Mouse (Mus musculus): ENCODE measurements around the gene Gcnt3. TPM values are rescaled to one million over a fixed set of nuclear protein-coding genes. Genes with fewer than 3 reads are reported as not detected.

The Gcnt3 gene
- total RNA-seq (2021) = not detected
- long read RNA-seq, experiment 1 = 0 reads
- long read RNA-seq, experiment 2 = 0 reads

DNA sequence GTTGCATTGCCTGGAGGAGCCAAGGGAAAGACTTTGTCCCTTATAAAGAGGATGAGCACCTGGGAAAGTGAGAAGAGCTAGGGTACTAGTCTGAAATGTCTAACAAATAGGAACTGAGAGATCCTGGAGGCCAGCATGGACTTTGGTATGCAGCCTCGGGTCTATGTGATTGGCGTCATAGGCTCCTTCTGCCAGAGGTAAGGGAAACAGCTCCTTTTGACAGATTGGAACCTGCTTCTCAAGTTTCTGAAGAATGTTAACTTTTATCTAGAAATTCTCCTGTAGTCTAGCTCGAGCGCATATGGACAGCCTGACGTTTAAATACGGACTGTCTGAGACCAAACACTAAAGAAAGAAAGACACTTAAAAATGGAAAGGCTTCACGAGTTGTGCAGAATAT, at the start of gene Gcnt3:
Gene Gcnt3 (minus strand): TSS at position 101 of the 400 bp plus-strand sequence.
- DNase-seq = no peak
- intact Hi-C loops (cut with DNase I) = no loop called here

DNA sequence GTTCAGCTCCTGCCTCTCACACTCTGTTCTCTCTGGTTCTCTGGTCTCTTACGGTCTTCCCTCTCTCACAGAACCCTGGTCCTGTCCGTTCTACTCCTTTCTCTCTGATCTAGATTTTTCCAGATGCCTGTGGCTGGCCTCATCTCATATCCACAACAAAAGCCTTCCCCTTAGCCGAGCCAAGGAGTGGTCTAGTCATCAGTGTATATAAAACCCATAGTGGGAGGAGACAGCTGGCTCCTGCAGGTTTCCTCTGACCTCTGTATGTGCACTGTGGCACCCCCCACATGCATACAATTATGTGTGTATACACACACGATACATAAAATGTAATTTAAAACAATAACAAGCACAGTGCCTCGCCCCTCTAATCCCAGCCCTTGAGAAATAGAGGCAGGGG, 49.5 kb upstream of the Gcnt3 start:
- DNase-seq = no peak
- intact Hi-C loops (cut with DNase I) = no loop called here

DNA sequence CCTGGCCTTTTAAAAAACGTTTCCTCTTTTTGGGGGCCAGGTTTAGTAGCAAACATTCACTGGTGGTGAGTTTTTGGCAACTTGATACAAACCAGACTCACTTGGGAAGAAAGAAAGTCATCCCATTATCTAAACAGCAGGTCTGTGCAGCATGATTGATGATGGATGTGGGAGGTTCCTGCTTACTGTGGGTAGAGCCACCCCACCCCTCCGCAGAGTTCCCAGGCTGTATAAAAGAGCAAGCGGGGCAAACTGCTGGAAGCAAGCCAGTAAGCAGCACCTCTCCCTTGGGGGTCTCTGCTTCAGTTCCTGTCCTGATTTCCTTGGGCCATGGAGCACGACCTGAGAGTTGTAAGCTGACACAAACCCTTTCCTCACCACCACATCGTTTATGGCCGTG, 48.2 kb upstream of the Gcnt3 start:
- intact Hi-C loops (cut with DNase I) = no loop called here
- DNase-seq = no peak

DNA sequence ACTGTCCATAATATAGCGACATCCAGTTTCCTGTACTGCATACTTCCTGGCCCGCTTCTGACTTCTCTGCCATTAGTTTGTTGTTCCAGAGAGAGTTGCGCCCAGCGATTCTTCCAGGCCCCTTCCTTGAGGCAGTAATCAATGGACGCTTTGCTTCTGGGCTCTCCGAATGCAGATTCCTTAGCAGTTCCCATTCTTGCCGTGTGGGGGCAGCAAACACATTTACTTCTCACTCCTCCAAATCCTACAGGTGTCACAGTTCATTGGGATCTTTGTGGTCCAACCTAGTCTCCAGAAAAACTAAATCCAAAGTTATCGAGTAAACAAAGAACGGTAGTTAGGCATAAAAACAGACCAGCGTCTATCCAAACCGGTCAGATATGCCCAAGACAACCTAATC, 46.2 kb upstream of the Gcnt3 start:
- no peak for DNase-seq
- intact Hi-C loops (cut with DNase I) = no loop called here

DNA sequence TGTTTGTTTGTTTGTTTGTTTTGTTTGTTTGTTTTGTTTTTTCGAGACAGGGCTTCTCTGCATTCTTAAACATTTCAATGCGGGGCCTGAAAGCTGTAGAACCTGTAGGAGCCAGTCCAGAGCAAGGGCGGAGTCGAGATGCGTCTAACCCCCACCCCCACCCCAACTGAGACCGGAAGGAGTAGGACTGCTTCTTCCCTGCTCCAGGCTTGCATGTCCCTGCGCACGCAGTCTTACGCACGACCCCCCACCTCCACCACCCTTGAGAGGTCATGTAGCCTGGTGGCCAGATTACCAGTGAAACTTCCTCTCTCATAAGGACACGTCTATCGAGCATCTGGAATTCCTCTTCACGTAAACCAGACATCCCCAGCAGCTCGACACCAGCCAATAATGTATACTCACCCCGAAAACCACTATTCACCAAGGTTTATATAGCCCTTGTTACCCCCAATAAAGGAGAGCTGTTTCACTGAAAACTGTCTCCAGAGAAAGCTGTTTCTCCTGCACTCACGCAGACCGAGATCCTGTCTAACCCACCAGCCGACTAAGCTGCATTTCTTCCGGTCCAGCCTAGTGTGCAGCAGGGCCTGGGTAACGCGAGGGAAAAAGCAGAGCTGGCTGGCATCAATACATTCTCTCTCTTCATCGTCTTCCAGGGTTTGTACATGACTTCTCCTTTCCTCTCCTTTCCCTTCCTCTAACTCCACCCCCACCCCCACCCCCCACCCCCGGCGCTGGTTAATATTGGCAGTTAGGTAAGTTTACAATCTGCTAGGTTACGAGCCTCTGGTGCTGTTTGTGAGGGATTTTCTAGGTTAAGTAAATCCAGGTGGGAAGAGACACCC, 44.7 kb upstream of the Gcnt3 start:
- intact Hi-C loops (cut with DNase I) = no loop called here

DNA sequence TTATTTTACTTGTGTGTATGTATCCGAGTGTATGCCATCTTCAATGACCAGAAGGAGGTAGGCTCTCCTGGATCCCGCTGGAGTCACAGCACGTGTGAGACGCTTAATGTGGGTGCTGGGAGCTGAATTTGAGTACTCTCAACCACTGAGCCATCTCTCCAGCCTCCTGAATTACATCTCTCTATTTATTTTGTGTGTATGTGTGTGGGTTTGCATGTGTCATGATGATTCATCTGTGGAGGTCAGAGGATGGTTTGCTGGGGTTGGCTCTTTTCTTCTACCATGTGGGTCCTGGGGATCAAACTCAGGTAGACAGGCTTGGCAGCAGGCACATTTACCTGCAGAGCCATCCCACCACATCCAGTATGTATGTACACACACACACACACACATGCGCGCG, 43.9 kb upstream of the Gcnt3 start:
- intact Hi-C loops (cut with DNase I) = no loop called here
- no peak for DNase-seq

More for the DNA sequence above, 44.7 kb upstream of the Gcnt3 start:
- no peak for DNase-seq

DNA sequence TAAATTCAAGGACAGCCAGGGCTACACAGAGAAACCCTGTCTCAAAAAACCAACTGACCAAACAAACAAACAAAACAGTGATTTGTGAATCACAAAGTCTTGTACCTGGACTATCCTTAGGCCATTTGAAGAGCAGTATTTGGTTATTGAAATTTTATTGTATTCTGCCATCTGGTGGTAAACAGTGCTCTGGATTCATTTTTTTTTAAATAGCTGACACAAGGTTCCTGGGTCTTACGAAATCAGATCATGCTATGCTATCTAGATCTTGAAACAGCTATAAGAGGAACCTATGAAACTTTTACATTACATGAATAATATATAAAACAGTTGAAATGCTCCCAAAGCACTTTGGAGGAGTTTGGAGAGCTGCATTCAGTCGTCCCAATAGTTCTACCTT, 43.1 kb upstream of the Gcnt3 start:
- DNase-seq = no peak
- intact Hi-C loops (cut with DNase I) = no loop called here

DNA sequence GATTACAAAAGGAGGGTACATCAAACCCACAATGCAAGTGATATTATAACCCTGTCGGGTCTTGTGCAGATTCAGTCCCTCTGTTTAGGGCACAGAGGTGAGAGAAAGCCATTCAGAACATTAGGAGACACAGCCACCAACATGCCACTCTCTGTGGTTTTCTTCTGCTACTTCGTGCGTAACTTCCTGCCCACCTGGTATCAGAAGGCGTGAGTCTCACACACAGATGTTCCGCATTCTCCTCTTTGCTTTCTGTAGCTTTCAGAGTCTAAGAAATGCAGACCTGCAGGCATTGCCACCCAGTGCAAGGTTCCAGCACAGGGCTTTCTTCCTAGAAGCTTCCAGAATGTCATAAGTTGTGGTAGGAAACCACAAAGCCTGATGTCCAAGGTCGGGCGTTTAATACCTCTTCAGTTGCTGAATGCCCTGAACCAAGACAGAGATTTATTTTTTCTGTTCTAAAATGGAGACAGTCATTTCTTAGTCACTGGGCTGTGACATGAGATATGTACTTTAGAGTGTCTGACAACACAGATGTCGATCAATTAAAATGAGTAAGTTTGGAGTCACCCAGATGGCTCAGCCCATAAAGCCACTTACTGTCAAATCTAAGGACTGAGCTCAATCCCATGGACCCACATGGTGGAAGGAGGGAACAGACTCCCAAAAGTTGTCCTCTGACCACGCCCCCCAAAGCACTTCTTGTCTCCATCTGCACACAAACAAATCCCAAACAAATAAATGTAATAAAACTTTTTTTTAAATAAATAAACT, 42.3 kb upstream of the Gcnt3 start:
- no peak for DNase-seq
- intact Hi-C loops (cut with DNase I) = no loop called here

DNA sequence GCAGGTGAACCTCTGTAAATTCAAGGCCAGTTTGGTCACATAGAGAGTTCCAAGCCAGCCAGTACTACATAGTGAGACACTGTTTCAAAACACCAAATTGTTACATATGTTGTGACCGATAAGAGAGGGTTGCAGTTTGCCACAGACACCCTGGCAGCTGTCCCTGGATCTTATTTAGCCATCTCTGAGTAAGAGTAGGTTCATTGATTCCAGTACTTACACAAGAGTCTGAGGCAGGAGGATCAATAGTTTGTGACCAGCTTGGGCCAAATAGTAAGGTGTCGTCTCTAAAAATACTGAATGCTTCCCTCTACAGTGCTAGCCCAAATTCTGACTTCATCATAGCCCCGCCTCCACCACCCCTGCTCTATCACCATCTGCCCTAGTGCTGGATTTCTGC, 40.1 kb upstream of the Gcnt3 start:
- intact Hi-C loops (cut with DNase I) = loop anchor here (5.0 kb wide), 1 partner anchor 51 kb away; no protein-coding TSS in a partner anchor
- DNase-seq = no peak

DNA sequence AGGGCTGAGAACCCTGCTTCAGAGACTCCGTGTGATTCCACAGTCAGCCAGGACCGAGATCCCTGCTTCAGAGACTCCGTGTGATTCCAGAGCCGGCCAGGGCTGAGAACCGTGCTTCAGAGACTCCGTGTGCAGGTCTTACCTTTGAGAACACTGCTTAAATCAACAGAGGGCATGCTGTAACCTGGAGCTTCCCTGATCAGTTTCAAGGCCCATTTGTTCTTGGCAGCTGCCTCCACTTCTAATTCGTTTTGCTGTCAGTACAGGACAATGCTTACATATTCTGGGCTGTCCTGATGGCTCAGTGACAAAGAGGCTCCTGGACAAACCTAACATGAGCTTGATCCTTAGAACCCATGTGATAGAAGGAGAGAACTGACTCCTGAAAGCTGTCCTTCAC, 39.3 kb upstream of the Gcnt3 start:
- intact Hi-C loops (cut with DNase I) = loop anchor here (5.0 kb wide), 1 partner anchor 50 kb away; no protein-coding TSS in a partner anchor
- DNase-seq = no peak

DNA sequence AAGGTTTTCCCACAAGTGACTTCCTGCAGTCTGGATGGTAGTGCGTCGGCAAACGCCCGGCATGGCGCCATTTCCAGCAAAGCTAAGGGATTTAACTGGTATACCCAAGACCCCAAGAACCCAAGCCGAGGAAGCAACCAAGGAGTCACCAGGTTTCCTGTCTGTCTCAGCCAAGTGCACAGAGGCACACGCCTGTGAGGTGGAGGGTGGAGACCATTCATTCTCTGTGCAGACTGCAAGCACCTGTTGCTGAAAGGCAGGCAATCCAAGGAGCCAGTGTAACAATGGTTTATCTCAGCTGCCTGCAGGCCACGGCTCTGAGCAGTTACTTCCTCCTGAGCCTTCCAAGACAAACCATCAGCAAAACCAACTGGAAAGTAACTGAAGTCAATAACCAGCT, 34.5 kb upstream of the Gcnt3 start:
- no peak for DNase-seq
- intact Hi-C loops (cut with DNase I) = no loop called here

DNA sequence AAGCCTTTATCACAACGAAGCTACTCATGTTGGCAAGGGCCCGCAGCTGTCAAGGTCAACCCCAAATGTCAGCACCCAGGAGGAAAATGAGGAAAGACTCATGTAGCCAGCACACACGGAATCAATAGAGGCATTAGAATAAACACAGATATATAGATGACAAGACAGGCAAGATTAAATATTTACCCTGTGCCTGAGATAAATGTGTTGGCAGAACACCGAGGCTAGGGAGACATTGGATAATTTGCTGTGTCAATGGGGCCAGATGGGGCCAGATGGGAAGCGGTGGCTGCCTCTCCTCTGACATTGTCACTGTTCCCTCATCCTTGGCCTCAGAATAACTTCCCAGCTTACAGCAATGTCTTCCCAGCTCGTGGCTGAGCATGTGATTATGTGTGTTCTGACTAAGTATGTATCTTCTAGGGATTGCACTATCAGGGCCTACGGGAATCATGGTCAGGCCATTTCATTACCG, 32.1 kb upstream of the Gcnt3 start:
- intact Hi-C loops (cut with DNase I) = no loop called here
- DNase-seq = no peak

DNA sequence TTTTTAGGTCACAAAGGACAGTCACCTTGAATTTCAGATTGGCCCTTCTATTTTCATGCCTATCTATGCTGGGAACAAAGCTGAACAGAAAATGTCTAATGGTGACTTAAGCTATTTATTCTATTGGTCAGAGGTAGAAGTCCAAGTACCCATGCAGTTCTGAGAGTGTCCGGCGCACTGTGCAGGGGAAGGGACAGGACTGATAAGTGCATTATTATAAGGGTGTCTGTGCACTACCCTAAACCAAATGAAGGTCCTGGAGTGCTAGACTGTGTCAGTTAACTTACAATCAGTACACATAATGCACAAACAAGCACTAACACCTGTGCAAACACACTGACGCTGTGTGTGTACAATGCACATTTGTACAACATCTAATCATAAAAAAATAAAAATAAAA, 29.6 kb upstream of the Gcnt3 start:
- no peak for DNase-seq
- intact Hi-C loops (cut with DNase I) = no loop called here

DNA sequence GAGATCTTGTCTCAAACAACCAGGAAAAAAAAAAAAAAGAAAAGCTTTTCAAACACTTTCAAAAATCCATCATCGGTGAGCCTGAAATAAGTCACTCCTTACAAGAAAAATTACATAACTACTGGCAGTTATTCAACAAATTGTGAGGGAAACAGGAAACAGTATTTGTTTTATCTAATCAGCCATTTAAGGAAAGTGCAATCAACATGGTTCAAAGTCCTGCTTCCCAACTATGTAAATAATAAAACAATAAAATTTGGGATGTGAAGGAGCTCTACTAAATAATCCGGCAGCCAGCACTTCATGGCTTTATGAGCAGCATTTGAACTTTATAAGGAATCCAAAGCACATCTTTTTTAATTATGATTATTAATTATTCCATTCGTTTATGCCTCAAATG, 24.1 kb upstream of the Gcnt3 start:
- intact Hi-C loops (cut with DNase I) = no loop called here
- DNase-seq = no peak

DNA sequence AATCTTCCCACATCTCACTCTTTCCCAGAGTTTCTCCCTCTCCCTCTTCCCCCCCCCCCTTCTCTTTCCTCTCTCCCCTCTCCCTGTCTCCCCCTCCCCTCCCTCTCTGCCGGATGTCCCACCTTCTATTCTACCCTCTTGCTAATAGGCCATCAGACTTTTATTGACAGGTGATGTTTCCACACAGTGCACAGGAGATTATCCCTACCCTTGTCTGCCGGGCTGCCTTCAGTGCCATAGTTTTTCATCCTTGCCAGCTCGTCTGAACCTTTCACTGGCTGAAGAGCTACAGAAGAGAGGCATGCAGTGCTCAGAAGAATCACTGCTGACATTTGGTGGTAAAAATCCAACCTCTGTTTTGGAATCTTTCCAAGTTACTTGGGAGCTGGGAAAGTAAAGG, 15.5 kb upstream of the Gcnt3 start:
- intact Hi-C loops (cut with DNase I) = no loop called here
- no peak for DNase-seq

DNA sequence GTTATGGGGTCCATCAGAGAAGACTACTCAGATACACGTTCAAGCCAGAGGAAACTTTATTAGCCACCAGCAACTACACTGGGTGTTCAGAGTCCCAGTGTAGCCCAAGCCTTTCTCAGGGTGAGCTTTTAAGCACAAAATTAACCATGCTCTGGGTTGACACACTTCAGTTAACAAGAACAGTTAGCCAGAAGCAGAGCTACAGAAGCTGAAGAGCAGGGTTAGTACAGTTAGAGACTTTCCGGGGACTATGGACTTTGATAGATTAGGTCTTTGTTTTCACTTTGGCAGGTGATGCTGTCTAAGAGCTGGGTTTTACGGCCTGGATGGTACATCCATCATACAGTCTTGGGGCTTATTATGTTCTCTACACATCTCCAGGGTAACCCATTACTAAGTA, 14.8 kb upstream of the Gcnt3 start:
- intact Hi-C loops (cut with DNase I) = no loop called here
- DNase-seq = no peak

DNA sequence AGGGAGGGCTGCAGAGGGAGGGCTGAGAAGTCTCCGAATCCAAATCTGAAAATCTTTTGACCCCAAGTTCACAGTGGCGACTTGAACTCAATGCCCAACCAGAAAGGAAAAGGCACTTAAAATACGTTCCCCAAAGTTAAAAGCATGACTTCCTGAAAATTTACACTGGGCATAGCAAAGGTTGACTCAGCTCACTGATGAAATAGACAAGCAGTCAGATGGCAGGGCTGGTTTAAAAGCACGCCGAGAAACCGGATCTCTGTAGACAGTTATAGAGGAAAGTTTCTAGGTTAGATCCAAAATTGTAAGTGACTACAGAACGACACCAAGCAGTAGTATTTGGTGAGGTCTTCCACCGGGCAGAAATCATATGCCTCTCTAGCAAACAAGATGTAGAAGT, 12.0 kb upstream of the Gcnt3 start:
- intact Hi-C loops (cut with DNase I) = no loop called here
- no peak for DNase-seq

DNA sequence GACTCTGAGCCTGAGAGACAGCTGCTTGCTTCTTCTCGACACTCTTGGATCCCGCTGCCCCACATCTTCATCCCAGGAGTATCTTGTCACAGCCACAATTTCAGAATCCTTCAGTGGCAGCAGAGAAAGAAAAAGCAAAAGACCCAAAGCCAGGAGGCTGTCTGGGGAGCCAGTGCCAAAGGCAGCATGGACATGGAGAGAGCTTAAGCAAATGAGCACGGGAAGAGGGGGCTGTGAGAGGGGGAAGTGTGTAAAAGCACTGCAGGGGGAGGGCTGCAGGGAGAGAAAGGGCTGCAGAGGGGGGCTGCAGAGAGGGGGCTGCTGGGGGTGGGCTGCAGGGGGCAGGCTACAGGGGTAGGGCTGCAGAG, 11.5 kb upstream of the Gcnt3 start:
- intact Hi-C loops (cut with DNase I) = no loop called here
- no peak for DNase-seq

DNA sequence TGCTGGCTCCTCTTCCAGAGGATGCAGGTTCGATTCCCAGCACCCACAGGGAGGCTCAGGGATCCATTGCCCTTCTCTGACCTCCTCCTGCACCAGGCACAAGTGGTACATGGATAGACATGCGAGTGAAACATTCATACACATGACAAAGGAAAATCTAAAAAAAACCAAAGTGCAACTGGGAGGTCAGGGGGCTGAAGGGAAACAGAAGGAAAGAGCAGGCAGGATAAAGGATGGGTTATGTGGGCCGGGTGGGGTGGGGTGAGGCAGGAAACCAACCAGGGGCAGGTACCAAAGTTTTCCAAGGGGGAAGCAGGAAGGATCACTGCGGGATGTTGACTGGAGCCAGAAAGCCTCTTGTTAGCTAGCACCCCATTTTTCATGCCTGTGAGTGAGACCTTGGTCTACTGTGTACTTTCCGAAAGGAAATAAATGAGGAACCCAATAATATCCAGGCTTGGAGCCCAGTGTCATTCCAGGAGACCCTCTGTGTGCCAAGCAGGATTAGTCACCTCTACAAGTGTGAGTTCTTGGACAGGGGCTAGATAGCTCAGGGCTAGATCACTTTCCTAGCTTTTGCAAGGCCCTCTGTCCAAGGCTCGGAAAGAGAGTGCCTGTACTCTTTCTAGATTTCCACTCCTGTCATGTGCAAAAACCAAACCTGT, 11.0 kb upstream of the Gcnt3 start:
- intact Hi-C loops (cut with DNase I) = no loop called here
- peak; percentile 69 to 72 for DNase-seq

DNA sequence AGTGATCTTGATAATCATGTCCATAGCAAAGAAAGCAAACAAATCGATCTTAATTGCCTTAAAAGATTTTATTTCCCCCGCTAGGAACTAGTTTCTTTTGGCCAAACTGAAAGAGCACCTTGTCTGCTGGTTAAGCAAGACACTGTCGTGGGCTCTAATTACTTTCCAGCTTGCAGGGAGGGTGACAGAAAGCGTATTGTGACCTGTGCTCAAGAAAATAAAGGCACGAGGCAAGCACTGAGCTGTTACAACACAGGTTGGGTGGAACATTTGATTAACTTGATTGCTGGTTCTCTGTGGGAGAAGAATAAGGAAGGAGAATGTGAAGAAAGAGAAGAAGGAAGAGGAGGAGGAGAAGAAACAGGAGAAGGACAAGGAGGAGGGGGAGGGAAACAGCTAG, 10.4 kb upstream of the Gcnt3 start:
- intact Hi-C loops (cut with DNase I) = no loop called here
- DNase-seq = no peak

DNA sequence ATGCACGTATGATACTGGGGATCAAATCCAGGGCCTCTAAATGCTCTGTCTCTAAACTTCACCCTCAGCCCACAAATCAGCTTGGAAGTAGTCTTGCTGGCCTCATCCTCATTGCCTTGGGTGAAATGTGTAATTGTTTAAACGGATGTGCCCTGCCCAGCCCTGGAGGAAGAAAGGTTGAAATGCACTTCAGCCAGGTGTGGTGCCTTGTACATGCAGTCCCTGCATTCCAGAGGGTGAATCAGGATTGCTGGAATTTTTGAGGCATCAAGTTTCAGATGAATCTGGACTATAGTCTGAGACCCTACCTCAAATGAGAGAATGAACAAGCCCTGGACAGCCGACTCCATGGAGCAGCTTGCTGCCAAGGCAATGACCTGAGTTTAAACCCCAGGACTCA, 10.0 kb upstream of the Gcnt3 start:
- DNase-seq = no peak
- intact Hi-C loops (cut with DNase I) = no loop called here
